Mouse (Mus musculus): ENCODE results near the gene Vsig8.

GRCm38 (mm10) chr1:172567758-172568157 lies 12.0 kb downstream of the Vsig8 start:
- no peak for TF ChIP-seq POLR2A (IDR thresholded peaks at IDR 0.05; ENCODE audit: borderline replicate concordance, extremely low read depth, low read depth, low read length)
- TF ChIP-seq CTCF (IDR thresholded peaks at IDR 0.05; ENCODE audit: insufficient read depth, low read length): no peak
